26 mouse cellular contexts compared by ENCODE assay signal in genomic region chr15:52820796-52821195, GRCm38 (mm10).
A peak's percentile ranks its signal among the peaks of the same experiment; 100 is the strongest.
DNase-seq lines count a peak whose midpoint lies in the region; ATAC-seq and TF ChIP-seq lines count a peak whose summit lies in the region.
"Had no signal": no experiment of that assay in that cellular context is flagged by ENCODE, and none has a peak within 500 bp of the region (broad histone marks: within the 10 kb centered on the region; RNA-seq: fewer than 3 reads in every experiment).

No protein-coding gene starts in this region.

- H3K36me3 ChIP-seq in liver, embryonic 12.5 days = no peaks in the 10 kb centered on the region
- H3K36me3 ChIP-seq: embryonic facial prominence, embryonic 10.5 days; embryonic facial prominence, embryonic 13.5 days; forebrain, embryonic 12.5 days; forebrain, embryonic 15.5 days; G1E; hindbrain, embryonic 12.5 days; hindbrain, embryonic 15.5 days had no signal

- H3K4me1 ChIP-seq in liver, embryonic 12.5 days = no peaks in the 10 kb centered on the region
- H3K4me1 ChIP-seq in cerebellum, adult 2 months (ENCODE audit: control insufficient read depth, insufficient read depth, low read length) = no peaks in the 10 kb centered on the region
- H3K4me1 ChIP-seq: embryonic facial prominence, embryonic 10.5 days; embryonic facial prominence, embryonic 13.5 days; forebrain, embryonic 12.5 days; forebrain, embryonic 15.5 days; hindbrain, embryonic 12.5 days; hindbrain, embryonic 15.5 days had no signal

- no peaks in the 10 kb centered on the region for H3K9me3 ChIP-seq in liver, embryonic 12.5 days (replicated peaks)
- H3K9me3 ChIP-seq: embryonic facial prominence, embryonic 10.5 days; embryonic facial prominence, embryonic 13.5 days; forebrain, embryonic 12.5 days; forebrain, embryonic 15.5 days; G1E; hindbrain, embryonic 12.5 days; hindbrain, embryonic 15.5 days had no signal

- H3K27me3 ChIP-seq in liver, embryonic 12.5 days (replicated peaks) = no peaks in the 10 kb centered on the region
- H3K27me3 ChIP-seq in cerebellum, adult 2 months (ENCODE audit: control insufficient read depth, insufficient read depth, low read length) = no peaks in the 10 kb centered on the region
- H3K27me3 ChIP-seq: CH12.LX; embryonic facial prominence, embryonic 13.5 days; forebrain, embryonic 12.5 days; forebrain, embryonic 15.5 days; hindbrain, embryonic 12.5 days; hindbrain, embryonic 15.5 days; Patski had no signal

- TF ChIP-seq CTCF in cerebellum, adult 2 months (IDR thresholded peaks at IDR 0.05; ENCODE audit: borderline replicate concordance, insufficient read depth, low read depth, low read length) = no peak

- ATAC-seq in liver, embryonic 12.5 days = no peak
- ATAC-seq: forebrain, embryonic 15.5 days; intestine, postnatal 0 days; Patski had no signal

- no peak overlapping the region for H3K4me3 ChIP-seq in liver, embryonic 12.5 days
- no peak overlapping the region for H3K4me3 ChIP-seq in cerebellum, adult 2 months (replicated peaks; ENCODE audit: insufficient read depth, low read depth, low read length)
- H3K4me3 ChIP-seq: embryonic facial prominence, embryonic 10.5 days; embryonic facial prominence, embryonic 13.5 days; erythroblast, embryonic 14.5 days; forebrain, embryonic 12.5 days; forebrain, embryonic 15.5 days; heart, adult 2 months; hindbrain, embryonic 12.5 days; hindbrain, embryonic 15.5 days had no signal

- no peak overlapping the region for H3K4me2 ChIP-seq in liver, embryonic 12.5 days
- H3K4me2 ChIP-seq: embryonic facial prominence, embryonic 13.5 days; forebrain, embryonic 12.5 days; forebrain, embryonic 15.5 days; heart, embryonic 11.5 days; hindbrain, embryonic 12.5 days; hindbrain, embryonic 15.5 days had no signal

- peak; percentile 82 for DNase-seq in adipocyte (ENCODE audit: low spot score)
- DNase-seq in adrenal gland, adult 18-20 months (ENCODE audit: low spot score in 2 of 2) = peak; percentile 8 to 21
- peak; percentile 56 for DNase-seq in adrenal gland, postnatal 10 days
- peak; percentile 29 to 57 for DNase-seq in adrenal gland, postnatal 36 days
- no peak for DNase-seq in cerebellum, adult 2 months
- DNase-seq in layer of hippocampus, adult 8-10 months (ENCODE audit: low spot score in 2 of 2) = no peak
- DNase-seq: B cell, adult 2 months; cerebellum, adult 18-20 months; cerebellum, adult 9-11 months; cerebellum, postnatal 25 days; embryo, embryonic 11 days; gastrocnemius, postnatal 25 days; heart, adult 2 months had no signal

- WGBS in liver, embryonic 12.5 days (ENCODE audit: insufficient replicate concordance) = 76% methylated on average over 6 of the region's 6 CpGs
- 70% methylated on average over 6 of the region's 6 CpGs for WGBS in cerebellum, adult 2 months

- H3K9ac ChIP-seq in liver, embryonic 12.5 days = no peak overlapping the region
- H3K9ac ChIP-seq: embryonic facial prominence, embryonic 13.5 days; forebrain, embryonic 12.5 days; forebrain, embryonic 15.5 days; hindbrain, embryonic 12.5 days; hindbrain, embryonic 15.5 days had no signal

- no peak for TF ChIP-seq POLR2A in cerebellum, adult 2 months (IDR thresholded peaks at IDR 0.05; ENCODE audit: borderline replicate concordance, insufficient read depth, low read length)

- no peak overlapping the region for H3K27ac ChIP-seq in liver, embryonic 12.5 days
- H3K27ac ChIP-seq in cerebellum, adult 2 months (ENCODE audit: insufficient read depth, low read length) = no peak overlapping the region
- H3K27ac ChIP-seq: embryonic facial prominence, embryonic 10.5 days; embryonic facial prominence, embryonic 13.5 days; forebrain, embryonic 12.5 days; forebrain, embryonic 15.5 days; heart, adult 2 months; hindbrain, embryonic 12.5 days; hindbrain, embryonic 15.5 days had no signal

Comparison
In these comparisons a context has a peak if more than half of its experiments do, and no peak if none do; other contexts are left out.
1. DNase-seq: peak in adipocyte (single experiment), adrenal gland, adult 18-20 months (2 of 2), adrenal gland, postnatal 10 days (single experiment) and adrenal gland, postnatal 36 days (2 of 2); none in cerebellum, adult 2 months (0 of 2) and layer of hippocampus, adult 8-10 months (0 of 2).